Mouse (Mus musculus): Measurements from ENCODE around the gene Rpl22. TPM values are rescaled to one million over a fixed set of nuclear protein-coding genes. Genes with fewer than 3 reads are reported as not detected.

The Rpl22 gene
- 314 TPM for polyA plus RNA-seq (2014; fragmentation: Illumina TruSeq; extraction: RNeasy Lipid Tissue Mini Kit (QIAGEN cat#74804); ENCODE audit: low read depth, low replicate concordance)

DNA sequence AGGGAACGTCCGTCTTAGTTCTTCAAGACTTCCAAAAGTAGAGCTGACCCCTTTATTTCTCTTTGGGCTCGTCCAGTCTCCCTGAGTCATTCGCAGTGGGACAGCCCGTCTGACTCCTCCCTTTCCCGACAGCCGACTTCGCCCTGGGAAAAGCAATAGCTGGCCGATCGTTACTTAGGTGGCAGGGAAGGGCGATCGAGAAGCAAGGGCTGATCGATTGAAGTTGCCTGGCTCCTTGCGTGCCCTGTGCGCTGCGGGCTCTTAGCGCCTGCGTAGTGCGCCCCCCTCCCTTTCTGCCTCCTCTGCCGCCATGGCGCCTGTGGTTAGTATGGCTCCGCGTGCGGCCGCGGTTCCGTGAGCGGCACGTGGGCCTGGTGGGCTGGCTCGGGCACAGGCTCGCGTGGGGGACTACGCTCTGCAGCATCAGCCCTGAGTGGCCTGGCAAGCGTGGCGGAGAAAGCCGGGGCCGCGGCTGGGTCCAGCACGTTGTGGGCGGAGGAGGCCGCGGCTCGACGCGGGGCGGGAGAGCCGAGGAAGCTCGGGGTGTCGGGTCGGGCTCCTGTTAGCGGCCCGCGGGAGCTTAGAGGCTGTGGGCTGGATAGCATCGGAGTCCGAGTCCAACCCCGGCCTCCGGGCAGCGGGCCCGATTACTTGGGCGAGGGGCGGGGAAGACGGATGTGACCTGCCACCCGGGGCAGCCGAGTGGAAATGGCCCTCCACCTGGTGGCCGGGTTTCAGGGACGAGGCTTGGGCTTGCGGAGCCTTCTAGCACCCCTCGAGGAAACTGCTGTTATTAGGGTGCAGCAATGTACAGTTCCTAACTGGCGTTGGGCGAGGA lies at the start of gene Rpl22:
Gene Rpl22 (plus strand): TSS at position 169 of the 838 bp plus-strand sequence.

DNA sequence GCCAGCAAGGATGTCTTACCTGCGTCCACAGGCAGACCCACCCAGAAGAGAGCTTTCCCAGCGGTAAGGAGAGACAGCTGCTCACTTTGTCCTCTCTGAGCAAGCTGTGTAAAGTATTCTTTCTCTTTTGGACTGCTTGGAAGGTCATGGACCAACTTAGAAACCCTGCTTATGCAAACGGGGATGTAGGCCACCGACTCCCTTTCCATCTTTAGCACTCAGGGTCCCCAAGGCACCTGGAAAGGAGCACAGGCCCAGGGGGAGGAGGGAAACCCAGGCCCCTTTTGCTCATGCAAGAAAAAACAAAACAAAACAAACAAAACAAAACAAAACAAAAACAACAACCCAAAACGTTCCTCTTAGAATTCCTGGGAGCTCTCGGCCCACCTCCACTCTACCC lies 34.0 kb upstream of the Rpl22 start, which contains the start of gene Hes3:
Gene Hes3 (minus strand): TSS at position 101 of the 400 bp plus-strand sequence.

DNA sequence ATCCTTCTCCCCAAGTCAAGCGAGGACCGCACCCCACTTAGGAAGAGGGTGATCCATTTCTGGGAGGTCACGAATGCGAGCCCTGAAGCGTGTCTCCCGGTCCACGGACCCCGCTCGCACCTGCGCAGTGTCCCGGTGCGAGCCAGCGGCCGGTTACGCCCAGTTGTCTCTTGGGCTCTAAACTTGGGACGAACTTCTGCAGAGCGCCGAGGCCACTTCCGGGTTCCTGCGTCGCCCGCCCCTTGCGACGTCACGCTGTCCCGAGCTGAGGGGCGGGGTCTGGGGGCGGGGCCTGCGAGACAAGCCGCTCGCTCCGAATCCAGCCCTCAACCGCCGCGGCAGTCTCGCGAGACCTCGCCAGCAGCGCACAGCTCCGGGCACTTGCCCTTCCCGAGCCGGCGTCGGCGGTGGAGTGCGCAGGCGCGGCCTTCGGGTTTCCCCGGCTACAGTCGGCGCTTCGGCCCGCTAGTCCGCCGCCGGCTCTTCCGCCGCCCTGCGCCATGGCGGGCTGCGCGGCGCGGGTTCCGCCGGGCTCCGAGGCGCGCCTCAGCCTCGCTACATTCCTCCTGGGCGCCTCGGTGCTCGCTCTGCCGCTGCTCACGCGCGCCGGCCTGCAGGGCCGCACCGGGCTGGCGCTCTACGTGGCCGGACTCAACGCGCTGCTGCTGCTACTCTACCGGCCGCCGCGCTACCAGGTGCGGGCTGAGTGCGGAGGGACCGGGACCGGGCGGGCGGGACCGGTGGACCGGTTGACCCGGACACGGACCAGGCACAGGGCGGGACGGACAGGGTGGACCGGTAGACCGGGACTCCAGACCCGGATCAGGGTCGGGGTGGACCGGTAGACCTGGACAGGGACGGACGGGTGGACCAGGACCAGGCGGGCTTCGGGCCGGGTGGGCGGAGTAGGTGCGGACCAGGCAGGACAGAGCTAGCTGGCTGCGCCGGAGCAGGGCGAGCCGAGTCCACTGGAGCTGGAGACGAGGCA lies 28.4 kb upstream of the Rpl22 start, which contains the start of gene Icmt:
Gene Icmt (plus strand): TSS at position 354 of the 988 bp plus-strand sequence.

DNA sequence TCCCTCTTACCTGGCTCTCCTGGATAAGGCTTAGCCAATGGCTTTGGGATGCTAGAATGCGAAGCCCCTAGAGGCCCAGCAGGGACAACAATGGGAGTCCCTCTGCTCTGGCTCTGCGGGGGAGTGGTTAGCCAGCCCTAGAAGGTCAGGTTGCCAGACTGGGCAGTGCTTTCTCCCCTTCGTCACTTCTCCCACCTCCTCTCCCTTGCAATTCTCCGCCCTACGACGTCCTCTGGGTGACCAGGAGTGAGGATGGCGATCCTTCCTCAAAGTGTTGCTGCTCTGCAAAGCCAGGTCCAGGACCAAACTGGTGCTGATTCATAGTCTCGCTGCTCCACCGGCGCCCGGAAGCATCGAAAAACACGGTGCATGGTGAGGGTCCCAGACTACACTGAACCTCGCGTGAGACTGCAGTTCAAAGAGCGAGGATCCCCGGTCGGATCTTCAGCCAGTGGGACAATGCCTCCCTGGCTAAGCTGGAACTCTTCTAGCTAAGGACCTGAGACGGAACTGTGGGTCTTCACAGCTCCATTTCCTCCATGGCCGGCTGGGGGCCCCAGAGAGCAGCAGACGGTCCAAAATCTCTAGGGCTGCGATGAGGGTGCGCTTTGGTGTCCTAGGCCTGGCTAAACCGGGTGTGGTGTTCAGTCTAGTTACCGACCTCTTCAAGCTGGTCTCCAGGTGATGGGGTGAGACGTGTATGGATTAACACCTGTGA lies 6.9 kb upstream of the Rpl22 start, which contains the start of gene Rnf207:
Gene Rnf207 (minus strand): TSS at position 477 of the 718 bp plus-strand sequence.

DNA sequence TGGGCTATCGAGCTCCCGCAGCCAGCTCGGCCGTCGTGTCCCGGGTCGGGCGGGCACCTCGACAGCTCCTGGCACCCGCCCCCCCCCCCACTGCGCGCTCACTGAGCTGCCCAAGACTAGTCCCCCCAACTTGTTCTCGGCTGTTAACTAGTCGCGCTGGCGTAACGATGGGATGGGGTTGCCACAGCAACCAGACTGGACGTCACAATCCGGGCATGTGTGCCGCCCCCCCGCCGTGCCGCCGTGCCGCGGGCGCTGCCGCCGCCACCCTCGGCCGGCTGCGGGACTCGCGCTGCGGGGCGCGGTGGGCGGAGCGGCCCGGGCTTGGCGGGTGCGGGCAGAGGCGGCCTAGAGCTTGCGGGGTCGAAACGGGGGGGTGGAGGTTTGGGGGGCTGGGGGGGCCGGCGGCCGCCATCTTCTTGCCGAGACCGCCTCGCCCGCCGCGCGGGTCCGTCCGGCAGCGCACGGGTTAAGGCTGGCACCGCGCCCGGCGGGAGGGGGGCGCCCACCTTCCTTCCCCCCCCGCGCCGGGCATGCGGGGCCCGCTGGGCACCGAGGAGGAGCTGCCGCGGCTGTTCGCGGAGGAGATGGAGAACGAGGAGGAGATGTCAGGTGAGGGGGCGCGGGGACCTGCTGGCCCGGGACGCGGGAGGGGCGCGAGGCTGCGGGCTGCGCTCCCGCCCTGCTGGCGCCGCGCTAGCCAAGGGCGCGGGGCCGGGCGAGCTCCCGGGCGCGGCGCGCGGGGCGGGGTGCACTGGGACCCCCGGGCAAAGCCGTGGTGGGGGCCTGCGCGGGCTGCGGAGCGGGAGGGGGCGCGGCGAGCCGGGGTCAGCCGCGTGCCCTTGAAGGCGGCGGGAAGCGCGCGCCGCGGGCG lies 13.1 kb downstream of the Rpl22 start, which contains the start of gene Chd5:
Gene Chd5 (plus strand): TSS at position 233 of the 874 bp plus-strand sequence.

Other genes starting within 250 kb of the Rpl22 start
- gene Tnfrsf25, start 209.8 kb upstream of the Rpl22 start, polyA plus RNA-seq (2014; fragmentation: Illumina TruSeq; extraction: RNeasy Lipid Tissue Mini Kit (QIAGEN cat#74804); ENCODE audit: low read depth, low replicate concordance): not detected
- not detected for gene Espn, start 173.4 kb upstream of the Rpl22 start, polyA plus RNA-seq (2014; fragmentation: Illumina TruSeq; extraction: RNeasy Lipid Tissue Mini Kit (QIAGEN cat#74804); ENCODE audit: low read depth, low replicate concordance)
- not detected for gene Hes2, start 166.9 kb upstream of the Rpl22 start, polyA plus RNA-seq (2014; fragmentation: Illumina TruSeq; extraction: RNeasy Lipid Tissue Mini Kit (QIAGEN cat#74804); ENCODE audit: low read depth, low replicate concordance)
- gene Acot7, start 147.6 kb upstream of the Rpl22 start, polyA plus RNA-seq (2014; fragmentation: Illumina TruSeq; extraction: RNeasy Lipid Tissue Mini Kit (QIAGEN cat#74804); ENCODE audit: low read depth, low replicate concordance): 1.2 TPM
- gene Gpr153, start 51.5 kb upstream of the Rpl22 start, polyA plus RNA-seq (2014; fragmentation: Illumina TruSeq; extraction: RNeasy Lipid Tissue Mini Kit (QIAGEN cat#74804); ENCODE audit: low read depth, low replicate concordance): 1.1 TPM
- not detected for gene Hes3, start 34.1 kb upstream of the Rpl22 start, polyA plus RNA-seq (2014; fragmentation: Illumina TruSeq; extraction: RNeasy Lipid Tissue Mini Kit (QIAGEN cat#74804); ENCODE audit: low read depth, low replicate concordance)
- 12.9 TPM for gene Icmt, start 28.5 kb upstream of the Rpl22 start, polyA plus RNA-seq (2014; fragmentation: Illumina TruSeq; extraction: RNeasy Lipid Tissue Mini Kit (QIAGEN cat#74804); ENCODE audit: low read depth, low replicate concordance)
- gene Rnf207, start 6.7 kb upstream of the Rpl22 start, polyA plus RNA-seq (2014; fragmentation: Illumina TruSeq; extraction: RNeasy Lipid Tissue Mini Kit (QIAGEN cat#74804); ENCODE audit: low read depth, low replicate concordance): not detected
- gene Chd5, start 12.9 kb downstream of the Rpl22 start, polyA plus RNA-seq (2014; fragmentation: Illumina TruSeq; extraction: RNeasy Lipid Tissue Mini Kit (QIAGEN cat#74804); ENCODE audit: low read depth, low replicate concordance): 0.41 TPM
- gene Nphp4, start 151.0 kb downstream of the Rpl22 start, polyA plus RNA-seq (2014; fragmentation: Illumina TruSeq; extraction: RNeasy Lipid Tissue Mini Kit (QIAGEN cat#74804); ENCODE audit: low read depth, low replicate concordance): not detected
- gene Kcnab2, start 152.1 kb downstream of the Rpl22 start, polyA plus RNA-seq (2014; fragmentation: Illumina TruSeq; extraction: RNeasy Lipid Tissue Mini Kit (QIAGEN cat#74804); ENCODE audit: low read depth, low replicate concordance): 3.1 TPM